Mouse (Mus musculus) B cell, adult 67 days (primary cell): ENCODE results near the gene Cadm4. TPM values are rescaled to one million over a fixed set of nuclear protein-coding genes. Genes with fewer than 3 reads are reported as not detected.

Source experiments
- total RNA-seq, 2 experiments: library from RNA; stranded (reverse); gene quantifications; 4 replicates each; pipeline ENCODE4 v1.2.4; 2023

The Cadm4 gene
- 1 to 10 TPM; 1.1 to 1.3 TPM for total RNA-seq

GRCm38 (mm10) chr7:24481474-24482207 is at the start of gene Cadm4:
TSS of gene Cadm4 (plus strand) at chr7:24482023.

GRCm38 (mm10) chr7:24451855-24452311 is 29.9 kb upstream of the Cadm4 start, which contains the start of gene Irgc1:
TSS of gene Irgc1 (minus strand) at chr7:24452297.

DNA sequence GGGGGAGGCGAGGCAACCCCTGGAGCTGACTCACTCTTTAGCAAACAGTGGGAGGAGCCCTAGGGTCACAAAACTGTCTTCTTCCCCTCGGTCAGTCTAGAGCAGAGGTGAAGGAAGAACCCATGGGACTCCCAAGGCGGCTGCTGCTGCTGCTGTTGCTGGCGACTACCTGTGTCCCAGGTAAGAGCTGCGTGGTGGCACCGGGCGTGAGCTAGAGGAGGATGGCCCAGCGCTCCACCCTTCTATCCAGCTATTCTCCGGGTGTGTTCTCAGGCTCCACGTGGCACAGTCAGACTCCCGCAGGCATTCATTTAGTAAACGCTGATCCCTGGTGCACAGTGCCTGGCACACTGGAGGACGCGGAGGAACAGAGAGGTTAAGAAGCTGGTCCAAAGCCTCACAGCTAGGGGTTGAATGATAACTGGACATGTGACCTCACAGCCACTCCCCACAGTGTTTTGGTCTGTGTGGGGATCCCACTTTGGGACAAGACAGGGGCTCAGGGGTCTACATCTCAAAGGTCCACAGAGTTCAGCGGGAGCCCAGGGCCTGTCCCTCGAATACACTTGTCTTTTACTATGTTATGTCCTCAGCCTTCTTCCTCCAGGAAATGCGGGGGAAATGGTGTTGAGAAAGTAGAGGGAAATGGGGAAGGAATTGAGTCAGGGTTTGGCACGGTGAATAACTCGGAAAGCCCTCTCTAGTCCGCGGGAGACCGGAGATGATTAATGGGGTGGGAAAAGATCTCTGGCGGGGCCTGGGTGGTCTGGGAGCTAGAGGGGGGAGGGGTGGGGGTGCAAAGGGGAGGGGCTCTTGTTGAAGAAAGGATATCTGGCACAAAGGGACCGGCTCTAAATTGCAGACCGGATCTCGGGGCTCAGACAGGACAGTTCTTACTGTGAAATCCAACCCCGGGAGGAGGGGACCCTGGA is 19.2 kb upstream of the Cadm4 start, which contains the start of gene Plaur:
TSS of gene Plaur (plus strand) at position 97 of the 932 bp plus-strand sequence.

DNA sequence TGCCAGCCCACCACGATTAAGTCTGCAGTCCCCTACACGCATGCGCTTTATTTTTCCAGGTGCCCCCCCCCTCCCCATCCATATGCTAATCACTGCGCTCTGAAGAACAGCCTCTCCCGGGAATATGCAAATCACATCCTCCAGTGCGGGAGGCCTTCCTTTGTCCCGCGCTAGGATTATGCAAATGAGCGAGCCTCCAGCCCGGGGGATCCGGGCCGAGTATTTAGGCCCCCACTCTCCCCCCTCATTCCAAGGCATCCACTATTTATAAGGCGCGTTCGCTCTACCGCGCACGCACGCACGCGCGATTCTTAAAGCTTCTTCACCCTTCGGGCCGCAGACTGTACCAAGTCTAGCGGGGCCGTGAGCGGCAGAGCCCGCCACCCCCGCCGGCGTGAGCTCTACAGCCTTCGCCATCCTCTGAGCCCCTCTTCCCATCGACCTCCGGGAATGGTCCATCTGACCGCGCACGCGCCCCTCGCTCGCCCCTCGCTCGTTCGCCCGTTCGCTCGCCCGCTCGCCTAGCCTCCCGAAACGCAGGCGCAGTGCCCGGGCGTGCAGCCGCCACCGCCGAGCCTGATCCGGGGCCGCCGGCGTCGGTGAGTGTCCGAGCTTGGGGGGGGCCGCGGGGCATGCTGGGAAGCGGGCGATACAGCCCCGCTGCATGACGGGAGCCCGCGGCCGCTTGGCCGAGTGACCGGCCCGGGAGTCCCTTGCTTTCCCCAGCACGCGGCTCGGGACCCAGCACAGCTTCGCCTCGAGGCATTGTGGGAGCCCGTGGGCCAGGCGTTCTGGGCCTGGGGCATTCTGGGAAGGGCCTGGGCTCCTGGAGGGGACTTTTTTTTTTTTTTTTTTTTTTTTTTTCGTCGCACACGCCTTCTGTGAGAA is 25.3 kb downstream of the Cadm4 start, which contains the start of gene Zfp428:
TSS of gene Zfp428 (plus strand) at position 169 of the 888 bp plus-strand sequence.

GRCm38 (mm10) chr7:24512355-24512754 is 30.5 kb downstream of the Cadm4 start, which contains the start of gene AC161166.1:
TSS of gene AC161166.1 (minus strand) at chr7:24512455.

DNA sequence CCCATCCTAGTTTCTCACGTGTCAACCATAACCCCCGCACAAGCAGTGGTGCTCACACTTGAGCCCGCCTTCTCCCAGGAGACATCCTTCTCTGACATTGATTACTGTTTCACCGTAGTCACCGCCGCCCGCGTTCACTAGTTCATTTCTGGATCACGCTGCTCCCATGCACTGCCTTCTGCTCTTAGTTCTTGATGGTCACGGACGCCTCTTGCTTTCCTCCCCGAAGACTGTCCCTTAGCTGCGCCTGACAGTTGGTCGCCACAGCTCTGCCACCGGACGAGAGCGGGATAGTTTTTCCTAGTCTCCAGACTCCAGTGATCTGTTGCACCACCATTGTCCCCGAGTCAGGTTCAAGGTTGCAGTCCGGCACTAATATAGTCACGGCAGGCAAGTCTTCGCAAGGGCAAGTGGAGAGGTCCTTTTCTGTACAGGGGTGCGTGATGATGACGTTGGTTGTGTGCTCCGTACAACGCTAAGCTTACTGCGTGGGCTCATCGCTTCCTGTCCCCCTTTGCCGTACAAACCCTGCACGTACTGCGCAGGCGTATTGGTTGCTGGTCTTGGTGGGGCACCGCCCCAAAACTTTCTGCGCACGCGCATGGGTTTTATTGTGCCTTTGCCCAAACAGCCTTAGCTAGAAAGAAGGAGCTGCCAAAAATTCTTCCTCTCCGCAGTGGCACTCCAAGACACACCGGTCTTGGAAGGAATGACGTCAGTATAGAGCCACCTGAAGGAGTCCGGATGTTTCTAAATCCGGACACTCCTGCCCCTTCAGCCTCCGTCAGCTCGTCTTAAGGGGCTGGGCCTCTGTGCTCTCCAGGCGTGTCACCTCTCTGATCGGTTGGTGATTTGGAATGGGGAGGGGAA is 48.5 kb downstream of the Cadm4 start, which contains the start of gene Irgq:
TSS of gene Irgq (plus strand) at position 628 of the 870 bp plus-strand sequence.

GRCm38 (mm10) chr7:24546068-24546614 is 64.3 kb downstream of the Cadm4 start, which contains the start of the genes Pinlyp and Xrcc1:
TSS of gene Pinlyp (minus strand) at chr7:24546118.
TSS of gene Xrcc1 (plus strand) at chr7:24546289.

Other genes with a start within 250 kb of the Cadm4 start
- 1 to 10 TPM in 1 of 2 experiments, under 1 TPM in 1; 0.36 to 2.6 TPM for gene Zfp109, start 244.5 kb upstream of the Cadm4 start, total RNA-seq
- gene Zfp108, start 227.2 kb upstream of the Cadm4 start, total RNA-seq = not detected
- gene Zfp93, start 211.6 kb upstream of the Cadm4 start, total RNA-seq = under 1 TPM; 0.33 to 0.46 TPM
- 10 to 100 TPM; 10.7 to 11.3 TPM for gene Zfp61, start 180.8 kb upstream of the Cadm4 start, total RNA-seq
- 10 to 100 TPM in 1 of 2 experiments, 1 to 10 TPM in 1; 6.4 to 14.3 TPM for gene Zfp94, start 165.4 kb upstream of the Cadm4 start, total RNA-seq
- not detected for gene Tescl, start 148.1 kb upstream of the Cadm4 start, total RNA-seq
- gene Lypd5, start 132.8 kb upstream of the Cadm4 start, total RNA-seq = not detected
- gene Kcnn4, start 111.8 kb upstream of the Cadm4 start, total RNA-seq = 1 to 10 TPM; 4.2 to 9.5 TPM
- 10 to 100 TPM; 77.0 to 91.8 TPM for gene Smg9, start 82.4 kb upstream of the Cadm4 start, total RNA-seq
- 1 to 10 TPM; 5.0 to 7.7 TPM for gene Irgc1, start 29.7 kb upstream of the Cadm4 start, total RNA-seq
- 100 to 1,000 TPM; 432 to 444 TPM for gene Plaur, start 19.5 kb upstream of the Cadm4 start, total RNA-seq
- gene Zfp428, start 25.0 kb downstream of the Cadm4 start, total RNA-seq = 1 to 10 TPM in 1 of 2 experiments, under 1 TPM in 1; 0.93 to 1.3 TPM
- gene AC161166.1, start 30.4 kb downstream of the Cadm4 start, total RNA-seq = not detected
- gene Irgq, start 48.7 kb downstream of the Cadm4 start, total RNA-seq = 10 to 100 TPM; 24.8 to 25.6 TPM
- gene Pinlyp, start 64.1 kb downstream of the Cadm4 start, total RNA-seq = under 1 TPM in 1 of 2 experiments, not detected in 1; 0.67 TPM
- 100 to 1,000 TPM in 1 of 2 experiments, 10 to 100 TPM in 1; 93.4 to 102 TPM for gene Xrcc1, start 64.3 kb downstream of the Cadm4 start, total RNA-seq
- 10 to 100 TPM; 12.1 to 13.1 TPM for gene Ethe1, start 105.5 kb downstream of the Cadm4 start, total RNA-seq
- gene Zfp575, start 105.6 kb downstream of the Cadm4 start, total RNA-seq = not detected
- gene Phldb3, start 128.7 kb downstream of the Cadm4 start, total RNA-seq = 10 to 100 TPM; 28.9 to 29.4 TPM
- under 1 TPM; 0.33 to 0.64 TPM for gene Lypd3, start 154.5 kb downstream of the Cadm4 start, total RNA-seq
- gene Tex101, start 194.7 kb downstream of the Cadm4 start, total RNA-seq = not detected
- not detected for gene BC049730, start 227.2 kb downstream of the Cadm4 start, total RNA-seq
- gene Gm4763, start 244.9 kb downstream of the Cadm4 start, total RNA-seq = not detected